Mouse (Mus musculus) megakaryocyte progenitor cell, adult 5-6 weeks (primary cell): ENCODE data around the gene Smg9. TPM values are rescaled to one million over a fixed set of nuclear protein-coding genes. Genes with fewer than 3 reads are reported as not detected.

Source experiments
- total RNA-seq, 2 experiments: library from RNA; stranded (forward) in 1 of 2; stranded (reverse) in 1 of 2; fragments of 157-497, 149-512 nt in 1 of 2; fragments of 200-1000 nt in 1 of 2; gene quantifications; 2 replicates each; pipeline versions ENCODE4 v1.2.3 to v1.2.4; 2015 to 2017

Gene Smg9
- total RNA-seq, 2 experiments from 2014 or later: 16.0 to 18.1 TPM

Other genes with a start within 250 kb of the Smg9 start
- gene Zfp114, start 224.6 kb upstream of the Smg9 start, total RNA-seq (2015): 1.9 and 2.2 TPM in 2 replicates
- gene Zfp114, start 224.6 kb upstream of the Smg9 start, total RNA-seq (2017): 2.5 and 3.5 TPM in 2 replicates
- gene Zfp111, start 188.2 kb upstream of the Smg9 start, total RNA-seq (2015): 10.3 and 14.3 TPM in 2 replicates
- 19.7 and 21.2 TPM in 2 replicates for gene Zfp111, start 188.2 kb upstream of the Smg9 start, total RNA-seq (2017)
- 4.7 and 6.0 TPM in 2 replicates for gene Zfp109, start 162.1 kb upstream of the Smg9 start, total RNA-seq (2015)
- 10.3 and 11.0 TPM in 2 replicates for gene Zfp109, start 162.1 kb upstream of the Smg9 start, total RNA-seq (2017)
- gene Zfp108, start 144.8 kb upstream of the Smg9 start, total RNA-seq (2015): 1.2 and 2.1 TPM in 2 replicates
- 1.5 and 2.3 TPM in 2 replicates for gene Zfp108, start 144.8 kb upstream of the Smg9 start, total RNA-seq (2017)
- gene Zfp93, start 129.2 kb upstream of the Smg9 start, total RNA-seq (2015): 0.39 and 1.1 TPM in 2 replicates
- 1.5 and 2.4 TPM in 2 replicates for gene Zfp93, start 129.2 kb upstream of the Smg9 start, total RNA-seq (2017)
- 6.6 and 10.5 TPM in 2 replicates for gene Zfp61, start 98.4 kb upstream of the Smg9 start, total RNA-seq (2015)
- 22.7 and 29.0 TPM in 2 replicates for gene Zfp61, start 98.4 kb upstream of the Smg9 start, total RNA-seq (2017)
- gene Zfp94, start 83.0 kb upstream of the Smg9 start, total RNA-seq (2015): 2.5 and 3.6 TPM in 2 replicates
- 2.7 and 5.0 TPM in 2 replicates for gene Zfp94, start 83.0 kb upstream of the Smg9 start, total RNA-seq (2017)
- not detected in 2 replicates for gene Tescl, start 65.7 kb upstream of the Smg9 start, total RNA-seq (2015)
- gene Tescl, start 65.7 kb upstream of the Smg9 start, total RNA-seq (2017): not detected in 2 replicates
- gene Lypd5, start 50.4 kb upstream of the Smg9 start, total RNA-seq (2015): not detected in 2 replicates
- not detected in 2 replicates for gene Lypd5, start 50.4 kb upstream of the Smg9 start, total RNA-seq (2017)
- 20.5 and 28.0 TPM in 2 replicates for gene Kcnn4, start 29.4 kb upstream of the Smg9 start, total RNA-seq (2015)
- 48.6 and 57.7 TPM in 2 replicates for gene Kcnn4, start 29.4 kb upstream of the Smg9 start, total RNA-seq (2017)
- 0.07 TPM in 1 of 2 replicates, not detected in the other for gene Irgc1, start 52.7 kb downstream of the Smg9 start, total RNA-seq (2015)
- gene Irgc1, start 52.7 kb downstream of the Smg9 start, total RNA-seq (2017): not detected in 2 replicates
- 17.9 and 21.2 TPM in 2 replicates for gene Plaur, start 62.9 kb downstream of the Smg9 start, total RNA-seq (2015)
- 20.5 and 27.6 TPM in 2 replicates for gene Plaur, start 62.9 kb downstream of the Smg9 start, total RNA-seq (2017)
- not detected in 2 replicates for gene Cadm4, start 82.4 kb downstream of the Smg9 start, total RNA-seq (2015)
- not detected in 2 replicates for gene Cadm4, start 82.4 kb downstream of the Smg9 start, total RNA-seq (2017)
- 2.0 and 2.2 TPM in 2 replicates for gene Zfp428, start 107.4 kb downstream of the Smg9 start, total RNA-seq (2015)
- gene Zfp428, start 107.4 kb downstream of the Smg9 start, total RNA-seq (2017): 1.3 and 3.6 TPM in 2 replicates
- gene AC161166.1, start 112.8 kb downstream of the Smg9 start, total RNA-seq (2015): not detected in 2 replicates
- not detected in 2 replicates for gene AC161166.1, start 112.8 kb downstream of the Smg9 start, total RNA-seq (2017)
- 3.2 and 4.4 TPM in 2 replicates for gene Irgq, start 131.1 kb downstream of the Smg9 start, total RNA-seq (2015)
- 4.7 and 5.3 TPM in 2 replicates for gene Irgq, start 131.1 kb downstream of the Smg9 start, total RNA-seq (2017)
- gene Pinlyp, start 146.5 kb downstream of the Smg9 start, total RNA-seq (2015): not detected in 2 replicates
- gene Pinlyp, start 146.5 kb downstream of the Smg9 start, total RNA-seq (2017): not detected in 2 replicates
- gene Xrcc1, start 146.7 kb downstream of the Smg9 start, total RNA-seq (2015): 35.8 and 43.4 TPM in 2 replicates
- 40.0 and 44.3 TPM in 2 replicates for gene Xrcc1, start 146.7 kb downstream of the Smg9 start, total RNA-seq (2017)
- gene Ethe1, start 187.9 kb downstream of the Smg9 start, total RNA-seq (2015): 61.3 and 68.9 TPM in 2 replicates
- gene Ethe1, start 187.9 kb downstream of the Smg9 start, total RNA-seq (2017): 18.3 and 31.4 TPM in 2 replicates
- gene Zfp575, start 188.0 kb downstream of the Smg9 start, total RNA-seq (2015): 0.12 and 0.15 TPM in 2 replicates
- not detected in 2 replicates for gene Zfp575, start 188.0 kb downstream of the Smg9 start, total RNA-seq (2017)
- 3.6 and 4.5 TPM in 2 replicates for gene Phldb3, start 211.1 kb downstream of the Smg9 start, total RNA-seq (2015)
- gene Phldb3, start 211.1 kb downstream of the Smg9 start, total RNA-seq (2017): 10.4 and 11.5 TPM in 2 replicates
- not detected in 2 replicates for gene Lypd3, start 236.9 kb downstream of the Smg9 start, total RNA-seq (2015)
- not detected in 2 replicates for gene Lypd3, start 236.9 kb downstream of the Smg9 start, total RNA-seq (2017)